Mouse (Mus musculus): ENCODE measurements around the gene Snrpg.

The Snrpg gene

DNA sequence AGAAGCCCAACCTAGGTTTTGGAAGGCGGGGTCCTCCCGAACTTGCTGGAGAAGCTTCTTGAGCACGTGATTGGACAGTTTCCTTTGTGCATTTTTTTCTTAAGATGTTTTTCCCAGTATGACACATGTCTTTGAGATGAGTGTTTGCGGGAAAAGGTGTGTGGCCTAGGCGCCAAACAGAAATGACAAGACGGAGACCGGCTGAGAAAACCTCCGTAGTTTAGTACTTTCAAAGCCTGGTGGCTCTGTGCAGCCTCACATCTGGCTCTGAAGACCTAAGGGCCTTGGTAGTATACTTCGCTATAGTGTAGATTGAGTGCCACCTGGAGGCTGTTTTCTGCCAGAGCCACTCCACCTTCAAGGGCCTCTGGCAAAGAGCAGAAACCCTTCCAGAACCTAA, 29.9 kb downstream of the Snrpg start:
- peak; percentile 65 for DNase-seq

GRCm38 (mm10) chr6:86402681-86403607, 31.8 kb downstream of the Snrpg start:
- no peak for DNase-seq

DNA sequence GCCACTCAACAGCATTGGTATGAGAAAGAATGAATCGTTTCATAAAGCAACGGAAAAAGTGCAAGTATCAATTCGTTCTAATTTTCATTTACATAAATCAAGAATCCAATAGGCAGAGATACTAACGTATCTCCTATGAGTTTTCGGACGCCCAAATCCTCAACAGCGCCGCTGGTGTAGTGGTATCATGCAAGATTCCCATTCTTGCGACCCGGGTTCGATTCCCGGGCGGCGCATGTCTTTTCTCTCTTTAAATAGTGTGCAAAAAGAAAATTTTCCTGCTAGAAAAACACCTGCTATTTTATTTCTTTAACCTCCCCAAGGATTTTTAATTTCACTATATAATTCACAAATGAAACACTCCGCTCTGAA, 32.6 kb downstream of the Snrpg start:
- peak; percentile 88 for DNase-seq

GRCm38 (mm10) chr6:86404100-86404861, 33.2 kb downstream of the Snrpg start, which contains the start of gene Tia1:
Gene Tia1, plus strand, starts transcription at chr6:86404219.
- DNase-seq, result peak; percentile 98

- DNase-seq, result no peak
These were observed 33.9 kb downstream of the Snrpg start for GRCm38 (mm10) chr6:86404996-86405395.

GRCm38 (mm10) chr6:86406306-86406705, 35.2 kb downstream of the Snrpg start:
- DNase-seq, result no peak

DNA sequence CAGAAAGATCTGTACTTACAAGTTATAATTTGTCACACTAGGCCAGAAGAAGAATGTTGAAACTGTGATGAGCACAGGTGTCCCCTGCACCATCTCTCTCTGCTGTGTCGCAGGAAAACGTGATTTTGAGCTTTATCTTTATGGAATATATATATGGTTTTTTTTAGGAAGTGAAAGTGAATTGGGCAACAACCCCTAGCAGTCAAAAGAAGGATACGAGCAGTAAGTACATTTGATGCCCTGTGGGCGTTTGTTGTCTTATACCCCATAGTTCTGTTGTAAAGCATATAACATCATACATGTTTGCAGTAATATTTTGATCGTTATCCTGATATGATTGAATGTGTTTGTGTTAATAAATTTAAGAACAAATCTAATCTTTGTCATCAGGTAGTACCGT, 47.6 kb downstream of the Snrpg start:
- no peak for DNase-seq

- no peak for DNase-seq
These were observed 48.1 kb downstream of the Snrpg start for GRCm38 (mm10) chr6:86419239-86419638.

DNA sequence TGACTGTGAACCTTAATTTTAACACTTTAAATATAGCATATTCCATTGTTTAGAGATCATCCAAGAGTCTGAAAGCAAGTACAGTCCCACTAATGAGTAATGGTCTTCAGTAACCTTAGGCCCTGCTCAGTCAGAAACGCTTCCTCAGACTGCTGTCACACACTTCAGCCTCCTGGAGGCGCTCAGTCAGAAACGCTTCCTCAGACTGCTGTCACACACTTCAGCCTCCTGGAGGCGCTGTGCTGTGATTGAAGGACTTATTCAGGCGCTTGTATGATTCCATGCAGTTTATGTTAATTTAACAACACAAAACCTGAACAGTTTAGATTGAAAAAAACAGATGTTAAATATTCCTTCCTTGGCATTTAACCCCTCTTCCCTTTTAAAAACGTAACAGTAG, 49.4 kb downstream of the Snrpg start:
- no peak for DNase-seq

DNA sequence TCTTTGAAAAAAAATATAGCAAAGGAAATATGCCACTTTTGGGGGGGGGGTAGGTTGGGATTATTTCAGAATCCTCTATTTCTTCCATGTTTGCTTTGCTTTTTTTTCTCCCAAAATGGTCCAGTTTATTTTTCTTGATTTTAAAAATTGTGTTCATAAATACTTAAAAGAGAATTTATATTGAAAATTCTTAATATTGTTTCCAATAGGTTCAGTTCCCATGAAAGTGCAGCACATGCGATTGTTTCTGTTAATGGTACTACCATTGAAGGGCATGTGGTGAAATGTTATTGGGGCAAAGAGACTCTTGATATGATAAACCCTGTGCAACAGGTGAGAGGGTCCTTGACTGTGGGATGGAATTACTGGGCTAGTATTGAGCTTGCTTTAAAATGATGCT, 55.3 kb downstream of the Snrpg start, which contains the start of gene Gm44790:
TSS of gene Gm44790 (plus strand) at position 301 of the 400 bp plus-strand sequence.
- DNase-seq, result no peak
